Mouse (Mus musculus): Measurements from ENCODE around the gene Adam4. TPM values are rescaled to one million over a fixed set of nuclear protein-coding genes. Genes with fewer than 3 reads are reported as not detected.
"Not testable (repeated sequence)": the region's sequence is repeated elsewhere in the genome, so short reads cannot be mapped to it uniquely, and the experiment has no call there.

Gene Adam4
- under 1 TPM; 0.34 to 0.56 TPM for total RNA-seq (2021)

DNA sequence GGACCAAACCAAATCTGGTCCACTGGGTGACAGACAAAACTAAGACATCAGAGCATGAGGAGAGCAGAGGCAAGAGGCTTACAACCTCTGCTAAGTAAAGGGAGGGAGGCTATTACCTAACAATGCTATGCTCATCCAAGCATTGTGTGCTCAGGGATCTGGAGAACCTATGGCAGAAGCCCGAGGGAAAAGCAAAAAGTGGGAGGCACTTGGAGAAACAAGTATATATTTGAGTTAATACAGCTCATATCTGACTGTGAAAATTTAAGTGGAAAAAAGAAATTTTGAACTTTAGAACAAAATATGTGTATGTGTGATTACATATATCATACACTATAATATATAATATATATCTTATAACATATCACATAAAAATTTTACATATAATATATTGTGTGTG is at the start of gene Adam4:
Gene Adam4, minus strand, starts transcription at position 101 of the 400 bp plus-strand sequence.
- DNase-seq (ENCODE audit: low spot score) = no peak

GRCm38 (mm10) chr12:81459051-81459450 is 37.3 kb upstream of the Adam4 start:
- DNase-seq (ENCODE audit: low spot score); intact Hi-C loops (cut with DNase I): not testable (repeated sequence)

More for the DNA sequence above, at the start of gene Adam4:
- intact Hi-C loops (cut with DNase I) = no loop called here

DNA sequence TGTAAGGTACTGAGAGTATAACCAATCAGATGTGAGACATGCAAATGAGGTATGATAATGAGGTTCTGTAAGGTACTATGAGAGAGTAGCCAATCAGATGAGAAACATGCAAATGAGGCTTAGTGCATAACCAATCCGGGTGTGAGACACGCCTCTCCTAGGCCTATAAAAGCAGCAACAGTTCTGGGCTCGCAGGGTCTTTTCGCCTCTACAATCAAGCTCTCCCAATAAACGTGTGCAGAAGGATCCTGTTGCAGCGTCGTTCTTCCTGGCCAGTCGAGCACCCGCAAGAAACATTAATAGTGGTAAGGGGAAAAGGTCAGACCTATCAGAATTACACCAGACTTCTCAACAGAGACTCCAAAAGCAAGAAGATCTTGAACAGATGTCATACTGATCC is 17.2 kb upstream of the Adam4 start:
- intact Hi-C loops (cut with DNase I); DNase-seq (ENCODE audit: low spot score): not testable (repeated sequence)

- DNase-seq (ENCODE audit: low spot score); intact Hi-C loops (cut with DNase I): not testable (repeated sequence)
Observed at GRCm38 (mm10) chr12:81434778-81435177, 13.0 kb upstream of the Adam4 start.

DNA sequence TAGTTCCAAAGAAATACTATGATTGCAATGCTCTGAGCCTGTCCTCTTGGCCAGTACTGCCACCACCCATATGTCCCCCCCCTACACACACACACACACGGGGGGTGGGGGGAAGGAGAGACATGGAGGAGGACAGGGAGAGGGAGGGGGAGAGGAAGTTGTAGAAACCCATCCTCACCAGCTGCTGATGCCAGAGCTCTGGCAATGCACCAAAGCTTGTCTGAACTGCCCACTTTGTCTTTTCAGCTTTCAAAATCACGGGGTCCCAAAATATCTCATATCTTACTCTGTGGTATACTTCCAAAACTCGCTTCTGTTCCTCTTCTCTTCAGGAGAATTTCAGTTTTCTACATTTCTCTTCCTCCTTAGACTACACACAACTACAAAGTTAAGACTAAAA is 8.5 kb downstream of the Adam4 start:
- intact Hi-C loops (cut with DNase I) = no loop called here
- no peak for DNase-seq (ENCODE audit: low spot score)

GRCm38 (mm10) chr12:81408966-81409365 is 12.8 kb downstream of the Adam4 start:
- no peak for DNase-seq (ENCODE audit: low spot score)
- intact Hi-C loops (cut with DNase I) = no loop called here

DNA sequence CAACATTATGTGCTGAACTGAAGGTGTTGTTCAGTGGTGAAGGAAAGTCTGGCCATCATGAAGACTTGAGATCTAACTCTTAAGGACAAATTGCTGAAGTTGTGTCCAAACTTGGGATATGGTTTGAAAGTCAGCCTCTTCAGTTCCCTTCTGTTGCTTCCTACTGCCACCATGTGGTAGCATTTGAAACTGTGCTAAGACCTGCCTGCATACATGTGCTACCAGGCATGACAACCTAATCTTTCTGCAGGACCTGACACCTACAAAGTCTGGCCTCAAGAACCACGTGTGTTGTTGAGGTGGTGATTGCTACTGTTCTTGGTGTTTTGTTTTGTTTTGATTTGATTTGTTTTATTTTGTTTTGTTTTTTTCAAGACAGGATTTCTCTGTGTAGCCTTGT is 19.6 kb downstream of the Adam4 start:
- intact Hi-C loops (cut with DNase I) = loop anchor here (1.0 kb wide), 1 partner anchor 203 kb away; no protein-coding TSS in a partner anchor
- no peak for DNase-seq (ENCODE audit: low spot score)

- DNase-seq (ENCODE audit: low spot score); intact Hi-C loops (cut with DNase I): not testable (repeated sequence)
Observed at GRCm38 (mm10) chr12:81379364-81379763, 42.4 kb downstream of the Adam4 start, which contains the start of gene Gm4787. Gene Gm4787 (minus strand): TSS chr12:81379464.

Other genes with a start within 250 kb of the Adam4 start
- gene Slc8a3, start 88.8 kb downstream of the Adam4 start, total RNA-seq (2021) = under 1 TPM; 0.11 to 0.13 TPM
- under 1 TPM; 0.22 to 0.42 TPM for gene Gm4787, start 42.5 kb downstream of the Adam4 start, total RNA-seq (2021)
- 10 to 100 TPM; 57.0 to 61.5 TPM for gene Cox16, start 63.2 kb upstream of the Adam4 start, total RNA-seq (2021)
- 10 to 100 TPM; 42.3 to 46.7 TPM for gene Gm20498, start 111.0 kb upstream of the Adam4 start, total RNA-seq (2021)
- gene Synj2bp, start 111.0 kb upstream of the Adam4 start, total RNA-seq (2021) = 10 to 100 TPM; 42.5 to 43.6 TPM
- under 1 TPM in 1 of 2 experiments, not detected in 1; 0.11 TPM for gene Adam21, start 146.5 kb upstream of the Adam4 start, total RNA-seq (2021)
- gene Med6, start 173.1 kb upstream of the Adam4 start, total RNA-seq (2021) = 10 to 100 TPM; 12.0 TPM
- gene Ttc9, start 209.3 kb upstream of the Adam4 start, total RNA-seq (2021) = 1 to 10 TPM; 3.1 to 3.4 TPM

Data from heart, postnatal 25 days (tissue).